Mouse (Mus musculus): ENCODE measurements around the gene Gm44579. TPM values are rescaled to one million over a fixed set of nuclear protein-coding genes. Genes with fewer than 3 reads are reported as not detected.
A peak's percentile ranks its signal among the peaks of the same experiment; 100 is the strongest.

Gene Gm44579
- polyA plus RNA-seq, 1 experiment from 2014 or later: not detected

DNA sequence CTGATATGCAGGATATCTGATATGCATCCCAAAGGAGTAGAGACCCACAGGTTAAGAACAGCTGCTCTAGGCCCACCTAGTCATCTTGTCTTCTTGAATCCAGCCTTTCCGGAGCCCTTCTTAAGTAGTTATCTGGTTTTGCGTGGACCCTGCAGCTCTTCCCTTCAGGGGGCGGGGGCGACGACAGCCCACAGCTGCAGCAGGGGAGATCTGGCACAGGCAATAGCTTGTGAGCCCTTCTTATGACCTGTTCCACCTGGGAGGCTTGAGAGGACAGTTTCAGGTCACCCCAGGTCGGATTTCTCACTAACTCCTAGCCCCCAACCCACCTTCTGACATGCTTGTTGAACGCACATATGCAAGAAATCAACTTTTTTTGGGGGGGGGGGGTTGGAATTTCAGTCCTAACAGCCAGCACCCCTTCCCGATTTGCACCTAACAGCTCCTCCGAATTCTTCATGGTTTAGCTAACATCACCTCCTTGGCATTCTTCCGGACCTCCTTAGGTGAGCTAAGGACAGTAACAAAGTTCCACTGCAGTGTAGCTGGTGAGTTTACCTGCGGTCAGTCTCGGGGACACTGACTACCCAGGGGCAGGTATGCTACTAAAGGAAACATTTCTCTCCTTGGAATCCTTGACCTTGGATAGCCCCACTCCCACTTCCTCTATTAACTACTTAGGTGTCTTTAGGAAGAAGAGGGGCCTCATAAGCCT lies 38.8 kb downstream of the Gm44579 start:
- Histone ChIP-seq H3K4me3 (ENCODE audit: low read depth, low read length) (no peak overlapping the region), H3K4me1 (replicated peaks; ENCODE audit: control insufficient read depth, insufficient read depth, low read length) (no peaks in the 10 kb centered on the region), H3K27ac (ENCODE audit: low read depth, low read length) (no peak overlapping the region), H3K9me3 (ENCODE audit: control insufficient read depth) (no peaks in the 10 kb centered on the region), H3K9ac (ENCODE audit: low read depth, low read length) (no peak overlapping the region), H3K27me3 (replicated peaks; ENCODE audit: control insufficient read depth, insufficient read depth, low read length) (0 out of 2 replicates have a peak, but pooled peaks cover 12% of the 10 kb centered on the region), H3K36me3 (ENCODE audit: control insufficient read depth, insufficient read depth) (no peaks in the 10 kb centered on the region), H3K4me2 (replicated peaks; ENCODE audit: low read depth) (no peak overlapping the region)
- ATAC-seq: no peak
- TF ChIP-seq CTCF (IDR thresholded peaks at IDR 0.05; ENCODE audit: low read depth): no peak
- 63% methylated on average over 12 of the region's 12 CpGs for WGBS

DNA sequence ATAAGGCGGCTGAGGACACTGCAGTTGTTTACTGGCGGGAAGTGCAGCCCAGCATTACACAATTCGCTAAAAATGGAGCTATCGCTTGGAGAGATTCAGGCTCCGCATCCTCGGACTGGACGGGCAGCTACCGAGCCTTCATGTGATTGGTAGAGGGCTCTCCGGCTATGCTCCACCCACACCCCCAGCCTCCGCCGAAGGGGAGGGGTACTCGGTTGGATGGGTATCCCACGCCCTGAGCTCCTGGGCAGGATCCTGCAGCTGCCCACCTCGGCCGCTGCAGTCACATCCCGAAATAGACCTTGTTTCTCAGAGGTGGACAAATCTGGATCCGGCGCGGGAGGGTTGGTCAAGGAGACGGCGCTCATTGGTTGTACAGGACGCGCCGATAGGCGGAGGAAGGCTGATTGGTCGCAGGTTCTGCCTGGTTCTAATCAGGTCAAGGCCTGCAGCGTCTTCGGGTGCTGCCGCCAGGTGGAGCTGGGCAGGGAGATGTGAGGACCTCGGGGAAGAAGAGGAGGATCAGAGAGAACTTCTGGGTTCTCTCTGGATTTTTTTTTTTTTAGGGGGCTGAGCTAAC lies 39.6 kb downstream of the Gm44579 start:
- Histone ChIP-seq H3K4me2 (replicated peaks; ENCODE audit: low read depth) (peak overlapping the region; percentile 81), H3K27ac (ENCODE audit: low read depth, low read length) (no peak overlapping the region), H3K9me3 (ENCODE audit: control insufficient read depth) (no peaks in the 10 kb centered on the region), H3K27me3 (replicated peaks; ENCODE audit: control insufficient read depth, insufficient read depth, low read length) (0 out of 2 replicates have a peak, but pooled peaks cover 12% of the 10 kb centered on the region), H3K4me3 (ENCODE audit: low read depth, low read length) (peak overlapping the region; percentile 49), H3K4me1 (replicated peaks; ENCODE audit: control insufficient read depth, insufficient read depth, low read length) (no peaks in the 10 kb centered on the region), H3K9ac (ENCODE audit: low read depth, low read length) (peak overlapping the region; percentile 46), H3K36me3 (ENCODE audit: control insufficient read depth, insufficient read depth) (no peaks in the 10 kb centered on the region)
- peak; percentile 89 for TF ChIP-seq CTCF (IDR thresholded peaks at IDR 0.05; ENCODE audit: low read depth)
- ATAC-seq: peak; percentile 97
- WGBS: under 1% methylated on average over 30 of the region's 30 CpGs

DNA sequence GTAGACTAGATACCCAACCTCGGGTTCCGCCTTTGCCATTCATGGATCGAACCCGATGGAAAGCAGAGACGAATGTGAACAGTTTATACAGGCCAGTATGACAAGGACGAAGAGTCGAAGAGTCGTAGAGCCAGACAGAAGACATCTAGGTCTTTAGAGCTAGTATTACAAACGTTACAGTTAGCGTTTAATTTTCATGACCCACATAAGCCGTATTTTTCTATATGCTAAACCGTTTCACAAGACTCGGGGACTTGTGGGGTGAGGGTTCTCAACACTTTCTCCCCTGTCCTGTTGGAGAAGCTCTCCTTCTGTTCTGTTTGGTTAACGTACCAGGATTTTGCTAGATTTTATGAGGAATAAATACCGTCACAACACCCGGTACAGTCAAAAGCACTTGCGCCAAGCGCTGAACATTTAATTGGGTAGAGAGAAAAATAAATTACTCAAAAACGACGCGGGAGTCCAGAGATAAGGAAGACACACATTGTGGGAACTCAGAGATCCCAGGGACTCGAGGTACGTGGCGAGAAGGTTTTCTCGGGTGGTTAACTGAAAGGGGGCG lies 40.1 kb downstream of the Gm44579 start:
- Histone ChIP-seq H3K4me3 (ENCODE audit: low read depth, low read length) (peak overlapping the region; percentile 49), H3K4me1 (replicated peaks; ENCODE audit: control insufficient read depth, insufficient read depth, low read length) (no peaks in the 10 kb centered on the region), H3K27me3 (replicated peaks; ENCODE audit: control insufficient read depth, insufficient read depth, low read length) (0 out of 2 replicates have a peak, but pooled peaks cover 12% of the 10 kb centered on the region), H3K27ac (ENCODE audit: low read depth, low read length) (no peak overlapping the region), H3K9ac (ENCODE audit: low read depth, low read length) (peak overlapping the region; percentile 46; the same call in 1 of the 2 replicates), H3K4me2 (replicated peaks; ENCODE audit: low read depth) (peak overlapping the region; percentile 81), H3K9me3 (ENCODE audit: control insufficient read depth) (no peaks in the 10 kb centered on the region), H3K36me3 (ENCODE audit: control insufficient read depth, insufficient read depth) (no peaks in the 10 kb centered on the region)
- WGBS: 10% methylated on average over 26 of the region's 26 CpGs
- TF ChIP-seq CTCF (IDR thresholded peaks at IDR 0.05; ENCODE audit: low read depth): no peak
- ATAC-seq: no peak

DNA sequence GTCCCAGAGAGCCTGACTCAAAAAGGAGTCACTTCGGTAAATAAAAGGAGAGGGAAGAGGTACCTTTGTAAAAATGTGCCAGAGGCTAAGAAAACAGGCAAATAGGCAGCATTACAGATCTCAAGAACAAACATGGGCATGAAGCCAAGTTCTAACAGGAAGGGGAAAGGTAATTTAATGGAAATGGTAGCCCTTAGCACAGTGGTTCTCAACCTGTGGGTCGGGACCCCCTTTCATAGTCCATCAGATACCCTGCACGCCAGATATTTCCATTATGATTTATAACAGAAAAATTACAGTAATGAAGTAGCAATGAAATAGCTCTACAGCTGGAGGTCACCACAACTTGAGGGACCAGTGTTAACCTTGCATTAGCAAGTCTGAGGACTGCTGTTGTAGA lies 43.5 kb downstream of the Gm44579 start:
- no peaks in the 10 kb centered on the region for H3K4me1 ChIP-seq (replicated peaks; ENCODE audit: control insufficient read depth, insufficient read depth, low read length)
- no peak overlapping the region for H3K4me2 ChIP-seq (replicated peaks; ENCODE audit: low read depth)
- ATAC-seq: no peak
- H3K27me3 ChIP-seq (replicated peaks; ENCODE audit: control insufficient read depth, insufficient read depth, low read length): 0 out of 2 replicates have a peak, but pooled peaks cover 12% of the 10 kb centered on the region
- 54% methylated on average over 3 of the region's 3 CpGs for WGBS
- no peak overlapping the region for H3K27ac ChIP-seq (ENCODE audit: low read depth, low read length)
- TF ChIP-seq CTCF (IDR thresholded peaks at IDR 0.05; ENCODE audit: low read depth): no peak
- no peaks in the 10 kb centered on the region for H3K9me3 ChIP-seq (ENCODE audit: control insufficient read depth)
- H3K9ac ChIP-seq (ENCODE audit: low read depth, low read length): no peak overlapping the region
- no peak overlapping the region for H3K4me3 ChIP-seq (ENCODE audit: low read depth, low read length)
- H3K36me3 ChIP-seq (ENCODE audit: control insufficient read depth, insufficient read depth): no peaks in the 10 kb centered on the region

DNA sequence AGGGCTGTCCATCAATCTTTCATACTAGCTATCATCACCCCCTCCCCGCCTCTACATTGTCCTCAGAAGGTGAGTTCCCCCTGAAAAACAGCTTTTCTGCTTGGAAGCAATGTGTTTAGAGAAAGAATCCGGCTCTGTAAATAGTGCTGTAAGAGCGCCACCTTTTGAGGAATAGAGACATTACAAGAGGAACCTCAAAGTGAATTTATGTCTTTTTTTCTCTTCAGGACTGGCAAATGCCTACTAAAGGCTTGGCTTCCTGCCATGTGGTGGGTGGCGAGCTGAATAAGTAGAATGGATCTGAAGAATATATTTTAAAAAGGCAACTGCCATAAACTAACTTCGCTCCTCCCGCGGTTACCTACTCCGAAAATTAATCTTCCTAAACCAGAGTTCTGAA lies 47.0 kb downstream of the Gm44579 start:
- Histone ChIP-seq H3K27ac (ENCODE audit: low read depth, low read length) (no peak overlapping the region), H3K9me3 (ENCODE audit: control insufficient read depth) (no peaks in the 10 kb centered on the region), H3K36me3 (ENCODE audit: control insufficient read depth, insufficient read depth) (no peaks in the 10 kb centered on the region), H3K9ac (ENCODE audit: low read depth, low read length) (no peak overlapping the region), H3K4me1 (replicated peaks; ENCODE audit: control insufficient read depth, insufficient read depth, low read length) (no peaks in the 10 kb centered on the region), H3K4me3 (ENCODE audit: low read depth, low read length) (no peak overlapping the region), H3K27me3 (replicated peaks; ENCODE audit: control insufficient read depth, insufficient read depth, low read length) (peaks cover 15% of the 10 kb centered on the region), H3K4me2 (replicated peaks; ENCODE audit: low read depth) (no peak overlapping the region)
- WGBS: 37% methylated on average over 8 of the region's 8 CpGs
- no peak for ATAC-seq
- TF ChIP-seq CTCF (IDR thresholded peaks at IDR 0.05; ENCODE audit: low read depth): peak; percentile 74

DNA sequence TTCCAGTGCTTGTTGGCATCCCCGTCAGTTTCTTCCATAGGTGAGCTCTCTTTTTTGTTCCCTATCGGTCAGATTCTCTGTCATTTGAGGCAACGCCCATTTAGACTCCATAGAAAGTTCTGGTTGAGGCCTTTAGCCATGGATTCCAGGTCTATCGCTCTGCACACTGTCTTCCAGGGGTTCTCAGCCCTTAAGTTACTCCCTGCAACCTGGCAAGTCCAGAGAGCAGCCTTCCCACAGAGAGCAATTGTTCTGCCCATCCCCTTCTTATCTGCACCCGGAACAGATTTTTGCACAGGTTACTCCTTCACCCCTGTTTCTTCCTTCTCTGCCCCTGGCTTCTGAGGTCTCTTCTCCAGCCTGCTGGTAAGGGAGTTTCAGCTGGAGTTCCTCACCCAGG lies 48.7 kb downstream of the Gm44579 start:
- no peaks in the 10 kb centered on the region for H3K9me3 ChIP-seq (ENCODE audit: control insufficient read depth)
- no peak for TF ChIP-seq CTCF (IDR thresholded peaks at IDR 0.05; ENCODE audit: low read depth)
- H3K4me1 ChIP-seq (replicated peaks; ENCODE audit: control insufficient read depth, insufficient read depth, low read length): no peaks in the 10 kb centered on the region
- ATAC-seq: peak; percentile 66
- no peak overlapping the region for H3K4me2 ChIP-seq (replicated peaks; ENCODE audit: low read depth)
- 47% methylated on average over 5 of the region's 5 CpGs for WGBS
- H3K27me3 ChIP-seq (replicated peaks; ENCODE audit: control insufficient read depth, insufficient read depth, low read length): peaks cover 32% of the 10 kb centered on the region
- H3K36me3 ChIP-seq (ENCODE audit: control insufficient read depth, insufficient read depth): no peaks in the 10 kb centered on the region
- no peak overlapping the region for H3K4me3 ChIP-seq (ENCODE audit: low read depth, low read length)
- H3K9ac ChIP-seq (ENCODE audit: low read depth, low read length): no peak overlapping the region
- H3K27ac ChIP-seq (ENCODE audit: low read depth, low read length): no peak overlapping the region
